Mouse (Mus musculus) brain, embryonic 14.5 days (tissue): ENCODE data around the gene Gja5. TPM values are rescaled to one million over a fixed set of nuclear protein-coding genes. Genes with fewer than 3 reads are reported as not detected.
"Not testable (repeated sequence)": the region's sequence is repeated elsewhere in the genome, so short reads cannot be mapped to it uniquely, and the experiment has no call there.

ENCODE experiments used
- DNase-seq: peaks from one replicate; pipeline ENCODE4 v3.0.0-alpha.2; 2011; ENCODE audit warnings: low read depth
- CTCF ChIP-seq: fragments of 200-500 bp; IDR thresholded peaks from 2 replicates; pipeline ENCODE4 v1.5.1; 2012; ENCODE audit warnings: inconsistent platforms, mild to moderate bottlenecking, moderate library complexity, borderline replicate concordance; ENCODE audit not compliant: insufficient read depth, insufficient read length; ENCODE audit errors: extremely low read depth
- POLR2A ChIP-seq: fragments of 200-500 bp; IDR thresholded peaks from 2 replicates; pipeline ENCODE4 v1.6.1; 2012; ENCODE audit warnings: mild to moderate bottlenecking, inconsistent platforms, borderline replicate concordance; ENCODE audit not compliant: poor library complexity, insufficient read depth, insufficient read length, severe bottlenecking; ENCODE audit errors: extremely low read depth
- polyA plus RNA-seq: library from polyadenylated mRNA; depleted of rRNA; stranded (reverse); fragments of >200 nt; gene quantifications from 2 replicates; pipeline ENCODE4 v1.2.3, GENCODE M21; 2012; rRNA removed

The Gja5 gene
- polyA plus RNA-seq, 1 experiment: 2.9 TPM

DNA sequence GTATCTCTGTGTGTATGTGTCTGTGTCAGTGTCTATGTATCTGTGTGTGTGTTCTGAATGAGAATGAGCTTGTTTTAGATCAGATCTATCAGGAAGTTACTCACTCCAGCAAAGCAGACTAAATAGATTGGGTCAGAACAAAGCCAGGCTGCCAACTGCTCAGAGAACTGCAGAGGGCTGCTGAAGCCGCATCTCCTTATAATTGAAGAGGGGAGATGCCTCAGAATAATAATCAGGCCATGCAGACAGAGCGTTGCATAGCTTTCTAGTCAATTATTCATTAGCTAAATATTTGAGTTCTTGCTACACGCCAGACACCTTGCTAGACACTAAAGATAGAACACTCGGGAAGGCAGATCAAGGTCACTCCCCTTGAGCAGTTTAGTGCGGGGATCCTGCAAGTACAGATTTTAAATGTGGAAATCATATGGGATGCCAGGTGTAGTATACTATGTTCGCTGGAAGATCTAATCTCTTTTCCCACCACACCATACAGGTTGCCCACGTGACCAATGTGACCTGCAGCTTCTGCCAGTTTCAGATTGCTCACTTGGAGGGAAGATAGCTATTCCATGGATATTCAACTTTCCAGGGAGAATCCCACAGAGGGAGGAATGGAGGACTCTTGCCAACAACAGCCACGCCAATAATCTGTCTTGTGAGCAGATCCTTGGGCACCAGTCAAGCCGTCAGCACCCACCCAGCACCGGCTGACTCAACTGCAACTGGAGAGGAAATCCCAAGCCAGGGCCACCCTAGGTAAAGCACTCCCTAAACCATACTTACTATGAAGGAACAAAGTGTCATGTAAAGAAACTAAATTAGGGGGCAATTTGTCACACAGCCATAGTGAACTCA is 196.5 kb downstream of the Gja5 start:
- DNase-seq: peak; percentile 72
- TF ChIP-seq CTCF: no peak
- no peak for TF ChIP-seq POLR2A

DNA sequence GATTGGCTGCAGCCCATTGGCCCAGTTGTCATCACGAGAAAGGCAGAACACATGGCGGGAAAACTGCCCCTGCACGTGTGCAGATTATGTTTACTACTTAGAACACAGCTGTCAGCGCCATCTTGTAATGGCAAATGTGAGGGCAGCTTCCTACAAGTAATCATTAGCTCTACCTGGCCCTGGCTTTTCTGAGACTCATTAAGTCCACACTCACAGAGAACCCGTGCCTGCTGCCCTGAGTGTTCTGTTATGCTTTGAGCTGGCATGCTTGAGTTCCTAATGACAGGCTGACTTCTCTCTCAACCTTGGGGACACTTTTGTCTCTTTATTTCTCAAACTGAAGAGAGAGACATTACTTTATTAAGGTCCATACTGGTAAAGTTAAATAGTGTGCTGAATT is 199.5 kb downstream of the Gja5 start:
- not testable (repeated sequence) for DNase-seq

DNA sequence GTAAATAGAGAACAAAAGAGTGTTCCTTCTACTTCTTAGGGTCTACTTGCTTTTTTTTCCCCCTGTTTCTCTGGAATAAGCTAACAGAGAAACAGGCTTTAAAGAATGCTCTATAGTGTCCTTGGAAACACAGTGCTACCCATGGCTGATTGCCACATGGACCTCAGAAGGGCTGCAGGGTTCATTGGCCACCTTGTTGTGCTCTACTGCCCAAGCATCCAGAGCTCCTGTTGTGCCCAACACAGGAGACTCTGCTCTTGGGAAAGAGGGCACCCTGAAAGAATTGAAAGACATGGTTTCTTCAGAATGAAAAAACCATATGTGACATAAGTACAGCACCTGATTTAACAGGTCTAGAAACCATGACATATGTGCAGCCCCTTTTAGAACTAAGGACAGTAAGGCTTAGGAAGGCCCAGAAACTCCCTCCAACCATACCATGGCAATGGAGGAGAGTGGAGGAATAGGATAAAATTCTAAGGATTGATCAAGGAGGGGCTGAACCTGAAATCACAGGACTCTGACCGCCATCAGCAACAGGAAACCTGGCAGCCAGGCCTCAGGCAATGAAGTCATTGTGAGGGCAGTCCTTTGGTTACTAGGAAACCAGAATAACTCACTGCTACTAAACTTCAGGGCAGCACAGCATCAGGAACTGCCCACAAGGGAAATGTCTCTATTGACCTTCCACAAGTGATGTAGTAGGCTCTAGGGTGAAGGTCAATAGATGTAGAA is 200.4 kb downstream of the Gja5 start:
- TF ChIP-seq POLR2A: no peak
- TF ChIP-seq CTCF: no peak
- DNase-seq: no peak

DNA sequence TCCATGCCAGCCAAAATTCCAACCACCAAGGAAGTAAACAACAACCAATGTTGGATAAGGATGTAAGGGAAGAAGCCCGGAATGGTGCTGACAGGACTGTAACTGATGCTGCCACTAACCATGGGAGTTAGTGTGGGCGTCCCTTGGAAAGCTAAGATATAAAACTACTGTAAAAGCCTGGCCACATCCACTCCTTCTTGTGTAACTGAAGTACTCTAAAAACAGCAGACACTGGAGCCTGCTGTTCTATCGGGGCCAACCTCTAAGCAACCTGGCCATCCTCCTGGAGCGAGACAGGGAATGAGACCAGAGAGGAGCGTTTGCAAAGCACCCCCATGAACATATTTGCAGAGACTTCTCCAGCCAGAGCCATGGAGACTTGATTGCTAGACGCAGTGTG is 213.0 kb downstream of the Gja5 start:
- TF ChIP-seq CTCF (no peak), POLR2A (no peak)
- no peak for DNase-seq

DNA sequence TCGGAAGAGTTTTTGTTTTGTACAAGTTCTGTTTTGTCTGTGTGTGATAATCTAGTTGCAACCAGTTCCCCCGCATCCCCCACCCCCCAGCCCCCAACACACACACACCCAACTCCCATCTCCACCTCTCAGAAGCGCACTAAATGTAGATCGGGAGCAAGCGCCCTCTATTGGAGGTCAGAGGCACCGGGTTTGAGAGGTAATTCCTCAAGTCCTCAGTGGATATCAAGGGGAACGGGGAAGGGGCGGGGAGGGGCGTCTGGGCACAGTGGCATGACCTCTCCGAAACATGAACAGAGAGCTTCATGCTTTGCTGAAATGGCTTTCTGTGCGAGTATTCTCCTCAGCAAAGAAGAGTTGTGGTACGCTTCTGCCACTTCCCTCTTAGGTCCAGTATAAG is 213.8 kb downstream of the Gja5 start:
- TF ChIP-seq CTCF: 0 out of 2 replicates have a peak, but pooled peaks have one; percentile 19
- no peak for TF ChIP-seq POLR2A
- DNase-seq: no peak

DNA sequence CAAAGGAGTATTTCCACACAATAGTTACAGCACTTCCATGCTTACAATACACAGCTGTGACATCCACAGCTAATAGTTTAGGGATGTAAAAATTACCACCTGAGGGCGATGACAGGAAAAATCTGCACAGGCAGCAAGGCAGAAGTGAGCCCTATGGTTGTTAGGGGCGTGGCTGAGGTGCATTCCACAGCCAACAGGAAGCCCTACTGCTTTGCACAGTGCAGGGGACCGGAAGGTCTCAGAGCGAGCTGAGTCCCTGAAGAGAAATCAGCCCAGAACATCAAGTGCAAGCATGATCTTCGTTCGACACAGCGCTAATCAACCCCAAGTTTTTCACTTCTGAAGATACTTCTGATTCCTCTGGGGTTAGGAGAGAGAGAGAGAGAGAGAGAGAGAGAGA is 219.7 kb downstream of the Gja5 start:
- no peak for DNase-seq
- TF ChIP-seq POLR2A: no peak
- TF ChIP-seq CTCF: no peak

Other genes with a start within 250 kb of the Gja5 start
- gene Ankrd35, start 234.6 kb upstream of the Gja5 start, polyA plus RNA-seq: 2.5 and 2.8 TPM in 2 replicates
- 32.3 and 34.6 TPM in 2 replicates for gene Pias3, start 208.3 kb upstream of the Gja5 start, polyA plus RNA-seq
- 7.6 and 8.2 TPM in 2 replicates for gene Nudt17, start 196.1 kb upstream of the Gja5 start, polyA plus RNA-seq
- 42.7 and 45.0 TPM in 2 replicates for gene Polr3c, start 177.1 kb upstream of the Gja5 start, polyA plus RNA-seq
- 46.3 and 47.5 TPM in 2 replicates for gene Rnf115, start 177.0 kb upstream of the Gja5 start, polyA plus RNA-seq
- gene Pdzk1, start 75.4 kb upstream of the Gja5 start, polyA plus RNA-seq: 0.14 and 0.15 TPM in 2 replicates
- not detected in 2 replicates for gene Cd160, start 75.3 kb upstream of the Gja5 start, polyA plus RNA-seq
- 14.5 and 15.6 TPM in 2 replicates for gene Gpr89, start 653 bp downstream of the Gja5 start, polyA plus RNA-seq
- not detected in 2 replicates for gene Gja8, start 21.3 kb downstream of the Gja5 start, polyA plus RNA-seq